8 mouse cellular contexts compared by ENCODE assay signal in the genomic region with DNA sequence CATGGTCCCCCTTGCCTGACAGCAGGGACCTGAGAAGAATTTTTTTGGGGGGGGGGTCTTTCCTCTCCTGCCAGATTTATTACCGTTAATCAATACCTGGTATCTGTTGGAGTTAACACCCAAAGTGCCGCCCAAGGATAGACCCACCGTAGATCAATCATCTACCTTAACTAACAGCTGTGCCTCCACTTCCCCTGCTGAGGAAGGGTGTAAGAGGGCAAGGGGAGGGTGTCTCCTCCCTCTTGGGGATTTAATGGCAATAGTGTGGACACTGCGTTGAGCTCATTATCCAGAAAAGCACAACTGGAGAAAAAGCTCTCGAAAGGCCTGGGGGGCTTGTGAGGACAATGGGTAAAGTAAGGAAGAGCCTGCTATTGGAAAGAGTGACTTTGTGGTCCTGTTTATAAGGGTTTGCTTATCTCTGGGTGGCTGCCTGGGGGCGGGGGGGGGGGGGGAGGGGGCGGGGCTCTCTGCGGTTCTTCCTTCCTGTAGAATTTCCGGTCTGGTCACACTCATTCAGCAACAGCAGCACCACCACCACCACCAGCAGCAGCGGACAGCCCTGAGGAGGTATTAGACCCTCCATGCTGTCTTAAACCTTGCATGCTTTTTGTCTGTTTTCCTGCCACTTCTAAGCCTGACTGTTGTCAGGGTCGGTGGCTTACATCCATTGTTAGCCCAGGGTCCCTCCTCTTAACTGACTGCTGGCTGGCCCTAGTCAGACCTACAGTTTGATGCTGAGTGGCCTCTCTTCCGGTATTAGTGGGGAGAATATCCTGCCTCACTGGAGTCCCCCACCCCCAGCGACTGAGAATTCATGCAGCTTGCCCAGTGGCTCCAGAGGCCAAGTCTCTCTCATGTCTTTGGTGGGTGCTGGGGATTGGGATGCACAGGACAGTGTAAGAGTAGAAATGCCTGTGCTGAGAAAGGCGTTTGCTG.
DNase-seq lines count a peak whose midpoint lies in the region; ATAC-seq and TF ChIP-seq lines count a peak whose summit lies in the region.
"Had no signal": no experiment of that assay in that cellular context is flagged by ENCODE, and none has a peak within 500 bp of the region (broad histone marks: within the 10 kb centered on the region; RNA-seq: fewer than 3 reads in every experiment).

No protein-coding gene starts in this region.

- H3K27me3 ChIP-seq in lung, postnatal 0 days (replicated peaks; ENCODE audit: insufficient read depth, low read length) = no peaks in the 10 kb centered on the region
- H3K27me3 ChIP-seq in embryonic facial prominence, embryonic 10.5 days (replicated peaks; ENCODE audit: low read depth, poor library complexity, severe bottlenecking) = no peaks in the 10 kb centered on the region
- H3K27me3 ChIP-seq in liver, postnatal 0 days (ENCODE audit: insufficient read depth, low read length) = no peaks in the 10 kb centered on the region
- no peaks in the 10 kb centered on the region for H3K27me3 ChIP-seq in midbrain, postnatal 0 days (ENCODE audit: insufficient read depth, low read length)

- intact Hi-C loops in left cerebral cortex, adult 2 months (cut with DNase I) = no loop called here

- H3K36me3 ChIP-seq in lung, postnatal 0 days (ENCODE audit: insufficient read depth, low read length) = no peaks in the 10 kb centered on the region
- H3K36me3 ChIP-seq in embryonic facial prominence, embryonic 10.5 days (replicated peaks) = no peaks in the 10 kb centered on the region
- H3K36me3 ChIP-seq in liver, postnatal 0 days (replicated peaks; ENCODE audit: insufficient read depth, low read length) = no peaks in the 10 kb centered on the region
- no peaks in the 10 kb centered on the region for H3K36me3 ChIP-seq in midbrain, postnatal 0 days (ENCODE audit: insufficient read depth, low read length)

- no peak for TF ChIP-seq EP300 in lung, postnatal 0 days (IDR thresholded peaks at IDR 0.05)
- no peak for TF ChIP-seq EP300 in liver, postnatal 0 days (IDR thresholded peaks at IDR 0.05; ENCODE audit: low read depth)

- WGBS in lung, postnatal 0 days = 35% methylated on average over 10 of the region's 14 CpGs
- WGBS in embryonic facial prominence, embryonic 10.5 days = 50% methylated on average over 14 of the region's 14 CpGs
- 23% methylated on average over 13 of the region's 14 CpGs for WGBS in liver, postnatal 0 days (ENCODE audit: insufficient replicate concordance)
- 52% methylated on average over 12 of the region's 14 CpGs for WGBS in midbrain, postnatal 0 days

- no peak overlapping the region for H3K4me2 ChIP-seq in lung, postnatal 0 days (replicated peaks; ENCODE audit: low read depth, low read length)
- H3K4me2 ChIP-seq in liver, postnatal 0 days (ENCODE audit: low read depth, low read length) = peak overlapping the region; percentile 60
- no peak overlapping the region for H3K4me2 ChIP-seq in midbrain, postnatal 0 days (ENCODE audit: low read depth, low read length, poor library complexity, severe bottlenecking)

- no peak overlapping the region for H3K4me3 ChIP-seq in lung, postnatal 0 days (ENCODE audit: low read depth, low read length)
- H3K4me3 ChIP-seq in embryonic facial prominence, embryonic 10.5 days = peak overlapping the region; percentile 30; the same call in 1 of the 2 replicates
- H3K4me3 ChIP-seq in liver, postnatal 0 days (ENCODE audit: low read depth, low read length) = peak overlapping the region; percentile 6
- no peak overlapping the region for H3K4me3 ChIP-seq in left cerebral cortex, adult 2 months
- no peak overlapping the region for H3K4me3 ChIP-seq in midbrain, postnatal 0 days (ENCODE audit: low read depth, low read length)

- no peak for TF ChIP-seq CTCF in lung, postnatal 0 days (IDR thresholded peaks at IDR 0.05)
- TF ChIP-seq CTCF in liver, postnatal 0 days (IDR thresholded peaks at IDR 0.05; ENCODE audit: low read depth) = no peak
- no peak for TF ChIP-seq CTCF in left cerebral cortex, adult 2 months (IDR thresholded peaks at IDR 0.05)
- no peak for TF ChIP-seq CTCF in midbrain, postnatal 0 days (IDR thresholded peaks at IDR 0.05)

- H3K9me3 ChIP-seq in lung, postnatal 0 days (ENCODE audit: low read length) = no peaks in the 10 kb centered on the region
- H3K9me3 ChIP-seq in embryonic facial prominence, embryonic 10.5 days = no peaks in the 10 kb centered on the region
- no peaks in the 10 kb centered on the region for H3K9me3 ChIP-seq in liver, postnatal 0 days (ENCODE audit: low read length)
- H3K9me3 ChIP-seq in midbrain, postnatal 0 days (ENCODE audit: low read length) = no peaks in the 10 kb centered on the region

- DNase-seq in lung, postnatal 0 days (ENCODE audit: low spot score) = peak; percentile 16
- no peak for DNase-seq in lung, postnatal 25 days (ENCODE audit: low spot score)
- no peak for DNase-seq in embryonic facial prominence, embryonic 10.5 days (ENCODE audit: low spot score)
- DNase-seq in liver, postnatal 0 days = peak; percentile 71
- peak; percentile 41 to 42 for DNase-seq in thymus, postnatal 36 days
- no peak for DNase-seq in left cerebral cortex, adult 2 months (ENCODE audit: extremely low spot score in 1 of 2, low spot score in 2 of 2)
- DNase-seq in midbrain, postnatal 0 days (ENCODE audit: low spot score) = no peak
- DNase-seq: right cerebral cortex, adult 18-20 months had no signal

- ATAC-seq in lung, postnatal 0 days = peak; percentile 37; the same call in 1 of the 2 replicates
- peak; percentile 66 for ATAC-seq in liver, postnatal 0 days
- ATAC-seq in midbrain, postnatal 0 days (ENCODE audit: low FRiP score) = no peak

- H3K4me1 ChIP-seq in lung, postnatal 0 days (ENCODE audit: insufficient read depth, low read depth, low read length) = 0 out of 2 replicates have a peak, but pooled peaks cover 2% of the 10 kb centered on the region
- H3K4me1 ChIP-seq in embryonic facial prominence, embryonic 10.5 days = peaks cover 23% of the 10 kb centered on the region
- H3K4me1 ChIP-seq in liver, postnatal 0 days (ENCODE audit: insufficient read depth) = peaks cover 6% of the 10 kb centered on the region; the same call in 1 of the 2 replicates
- no peaks in the 10 kb centered on the region for H3K4me1 ChIP-seq in midbrain, postnatal 0 days (ENCODE audit: insufficient read depth, low read length)

- no peak overlapping the region for H3K9ac ChIP-seq in lung, postnatal 0 days (replicated peaks; ENCODE audit: low read depth)
- no peak overlapping the region for H3K9ac ChIP-seq in liver, postnatal 0 days (replicated peaks)
- H3K9ac ChIP-seq in midbrain, postnatal 0 days (replicated peaks; ENCODE audit: low read length, poor library complexity, severe bottlenecking) = no peak overlapping the region

- H3K27ac ChIP-seq in lung, postnatal 0 days (ENCODE audit: low read length) = no peak overlapping the region
- peak overlapping the region; percentile 58 for H3K27ac ChIP-seq in embryonic facial prominence, embryonic 10.5 days (replicated peaks)
- H3K27ac ChIP-seq in liver, postnatal 0 days (ENCODE audit: low read depth) = no peak overlapping the region
- no peak overlapping the region for H3K27ac ChIP-seq in left cerebral cortex, adult 2 months
- no peak overlapping the region for H3K27ac ChIP-seq in midbrain, postnatal 0 days (ENCODE audit: low read depth, low read length)

Comparison
In these comparisons a context has a peak if more than half of its experiments do, and no peak if none do; other contexts are left out.
1. DNase-seq: peak in lung, postnatal 0 days (single experiment), liver, postnatal 0 days (single experiment) and thymus, postnatal 36 days (2 of 2); none in lung, postnatal 25 days (single experiment), embryonic facial prominence, embryonic 10.5 days (single experiment), left cerebral cortex, adult 2 months (0 of 2) and midbrain, postnatal 0 days (single experiment).
2. H3K4me3 ChIP-seq: peak in embryonic facial prominence, embryonic 10.5 days (single experiment) and liver, postnatal 0 days (single experiment); none in lung, postnatal 0 days (single experiment), left cerebral cortex, adult 2 months (single experiment) and midbrain, postnatal 0 days (single experiment).